Mouse (Mus musculus) heart, adult 2 months (tissue): ENCODE measurements around the gene Zfp831.

Experiments
- CTCF ChIP-seq: fragments of 200-600 bp; IDR thresholded peaks from 2 replicates; pipeline ENCODE4 v1.8.1; 2022; ENCODE audit warnings: antibody characterized with exemption, mild to moderate bottlenecking, moderate library complexity
- EP300 ChIP-seq: fragments of 200-500 bp; IDR thresholded peaks from 2 replicates; pipeline ENCODE4 v1.6.1; 2011; ENCODE audit warnings: low read depth, low read length, control low read depth; ENCODE audit not compliant: insufficient read depth
- POLR2A ChIP-seq: fragments of 200-500 bp; IDR thresholded peaks from 2 replicates; pipeline ENCODE4 v1.6.1; 2011; ENCODE audit warnings: mild to moderate bottlenecking, low read depth, low read length, control low read depth; ENCODE audit not compliant: insufficient read depth

DNA sequence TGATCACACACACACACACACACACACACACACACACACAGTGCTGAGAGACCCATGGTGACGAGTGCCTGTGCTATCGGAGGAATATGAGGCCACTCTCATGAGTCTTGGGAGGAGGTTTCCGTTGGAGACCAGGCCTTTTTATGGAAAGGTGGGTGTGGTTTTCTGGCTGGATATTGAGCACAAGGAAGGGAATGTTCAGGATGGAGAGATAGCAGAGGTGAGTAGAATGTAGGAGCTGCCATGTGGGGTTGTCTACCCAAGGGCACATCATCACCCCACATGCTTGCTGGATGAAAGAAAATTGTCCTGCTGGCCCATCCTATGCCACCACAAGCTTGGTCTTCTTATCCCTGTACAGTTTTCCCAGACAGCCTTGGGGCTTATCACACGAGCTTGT lies 16.5 kb downstream of the Zfp831 start:
- TF ChIP-seq POLR2A: no peak
- no peak for TF ChIP-seq EP300
- no peak for TF ChIP-seq CTCF
